Mouse (Mus musculus): ENCODE measurements at regions not wholly inside any gene's neighbourhood (a gene's known extent, or its start where the extent isn't known, plus 50 kb on each side); places are given as distances from the start of the nearest gene placed in this dataset.
A peak's percentile ranks its signal among the peaks of the same experiment; 100 is the strongest.

DNA sequence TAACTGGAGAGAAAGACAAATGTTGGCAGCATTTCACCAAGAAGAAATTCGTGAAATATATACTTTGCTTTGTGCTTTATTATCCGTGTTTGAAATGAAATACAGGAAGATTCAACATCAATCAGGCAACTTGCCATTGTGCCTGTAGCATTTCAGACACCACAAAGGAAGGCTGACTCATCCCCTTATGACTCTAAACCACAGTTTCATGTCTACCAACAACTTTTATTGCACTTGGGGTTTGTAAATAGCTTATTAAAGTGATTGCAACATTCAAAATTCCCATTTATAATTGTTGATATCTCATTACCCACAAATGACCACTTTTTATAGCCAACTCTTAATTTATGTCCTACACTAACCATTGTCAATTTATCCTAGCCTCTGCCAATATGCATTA lies 497.9 kb downstream of the Gm11232 start:
- Histone ChIP-seq H3K27ac (ENCODE audit: low read depth, low read length) (no peak overlapping the region), H3K36me3 (ENCODE audit: insufficient read depth) (no peaks in the 10 kb centered on the region), H3K27me3 (ENCODE audit: insufficient read depth, low read length) (no peaks in the 10 kb centered on the region), H3K4me1 (ENCODE audit: insufficient read depth) (no peaks in the 10 kb centered on the region), H3K9ac (no peak overlapping the region), H3K4me2 (ENCODE audit: low read depth) (no peak overlapping the region), H3K9me3 (ENCODE audit: low read length) (no peaks in the 10 kb centered on the region), H3K4me3 (ENCODE audit: low read depth, low read length) (no peak overlapping the region)
- 79% methylated on average over 2 of the region's 2 CpGs for WGBS
- no peak for DNase-seq
- no peak for ATAC-seq
- TF ChIP-seq CTCF (IDR thresholded peaks at IDR 0.05; ENCODE audit: low read depth), result no peak

DNA sequence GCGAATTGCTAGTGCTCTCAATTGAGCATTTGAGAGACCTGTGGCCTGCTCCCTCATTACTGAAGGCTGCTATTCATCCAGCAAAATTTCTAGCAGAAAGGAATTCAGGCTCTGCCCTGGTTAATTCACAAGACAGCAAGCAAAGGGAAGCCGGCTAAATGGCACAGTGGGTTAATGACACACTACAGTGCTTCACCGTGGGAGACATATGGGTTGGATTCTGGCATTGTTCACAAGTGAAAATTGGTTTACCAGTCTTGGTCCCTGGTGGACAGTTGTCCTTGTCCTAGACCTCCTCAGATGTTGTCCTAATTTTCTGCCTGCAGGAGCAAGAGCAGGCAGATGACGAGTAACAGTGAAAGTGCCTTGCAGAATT lies 527.3 kb downstream of the Gm11232 start:
- DNase-seq (no peak), ATAC-seq (peak; percentile 78)
- Histone ChIP-seq H3K4me3 (ENCODE audit: low read depth, low read length) (no peak overlapping the region), H3K27ac (ENCODE audit: low read depth, low read length) (peak overlapping the region; percentile 3; the same call in 1 of the 2 replicates), H3K9me3 (ENCODE audit: low read length) (no peaks in the 10 kb centered on the region), H3K4me2 (ENCODE audit: low read depth) (no peak overlapping the region), H3K36me3 (ENCODE audit: insufficient read depth) (no peaks in the 10 kb centered on the region), H3K4me1 (ENCODE audit: insufficient read depth) (no peaks in the 10 kb centered on the region), H3K9ac (no peak overlapping the region), H3K27me3 (ENCODE audit: insufficient read depth, low read length) (no peaks in the 10 kb centered on the region)
- WGBS, result 10% methylated on average over 4 of the region's 4 CpGs
- no peak for TF ChIP-seq CTCF (IDR thresholded peaks at IDR 0.05; ENCODE audit: low read depth)

DNA sequence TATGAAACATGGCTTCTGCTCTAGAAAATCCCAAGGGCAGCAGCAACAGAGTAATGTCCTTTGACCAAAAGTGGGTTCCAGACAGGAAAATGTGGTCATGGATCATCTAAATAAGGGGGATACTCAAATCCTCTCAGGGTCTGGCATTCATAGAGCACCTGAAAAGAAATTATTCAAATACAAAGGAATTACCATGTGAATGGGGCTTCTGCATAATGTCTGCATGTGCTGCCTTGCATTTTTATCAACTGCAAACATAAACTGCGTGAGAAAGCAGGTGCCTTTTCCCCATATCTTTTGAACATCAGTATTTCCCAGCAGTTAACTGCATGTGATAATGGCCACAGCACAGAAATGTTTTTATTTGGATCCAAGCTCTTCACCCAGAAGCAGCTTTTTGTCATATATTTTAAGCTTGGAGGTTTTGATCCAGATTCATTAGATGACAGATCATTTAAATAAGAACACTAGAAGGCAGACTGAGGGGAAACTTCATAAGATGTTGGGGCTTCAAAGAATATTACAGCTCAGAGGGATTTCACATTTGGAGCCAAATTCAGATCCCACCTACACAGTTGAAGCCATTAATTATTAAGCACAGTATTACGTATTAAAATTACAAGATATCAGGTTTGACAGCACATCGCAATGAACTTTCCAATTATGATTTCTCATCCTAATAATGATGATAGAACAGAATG lies 527.8 kb downstream of the Gm11232 start:
- 16% methylated on average over 3 of the region's 3 CpGs for WGBS
- no peaks in the 10 kb centered on the region for H3K36me3 ChIP-seq (ENCODE audit: insufficient read depth)
- peak overlapping the region; percentile 3; the same call in 1 of the 2 replicates for H3K27ac ChIP-seq (ENCODE audit: low read depth, low read length)
- H3K9me3 ChIP-seq (ENCODE audit: low read length), result no peaks in the 10 kb centered on the region
- H3K4me1 ChIP-seq (ENCODE audit: insufficient read depth), result no peaks in the 10 kb centered on the region
- ATAC-seq (peak; percentile 61; the same call in 1 of the 2 replicates), DNase-seq (peak; percentile 37)
- H3K9ac ChIP-seq, result no peak overlapping the region
- no peak overlapping the region for H3K4me3 ChIP-seq (ENCODE audit: low read depth, low read length)
- no peak overlapping the region for H3K4me2 ChIP-seq (ENCODE audit: low read depth)
- no peaks in the 10 kb centered on the region for H3K27me3 ChIP-seq (ENCODE audit: insufficient read depth, low read length)
- TF ChIP-seq CTCF (IDR thresholded peaks at IDR 0.05; ENCODE audit: low read depth), result no peak

DNA sequence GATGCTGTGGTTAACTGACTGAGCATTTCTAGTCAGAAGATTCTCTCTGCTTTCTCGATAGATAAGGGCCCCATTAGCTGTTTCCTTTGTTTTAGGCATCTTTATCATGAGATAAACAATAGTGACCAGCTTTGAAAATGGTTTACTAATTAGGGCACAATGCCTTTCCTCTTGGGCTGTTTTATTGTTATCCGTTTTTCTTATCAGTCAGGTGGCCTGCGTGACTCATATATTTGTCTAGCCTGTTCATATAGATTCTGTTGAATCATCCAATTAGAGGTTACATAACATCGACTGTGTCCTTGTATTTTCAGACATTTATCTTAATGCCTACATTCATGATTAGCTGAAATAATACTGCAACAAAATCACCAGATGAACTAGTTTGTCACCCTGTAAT lies 531.1 kb downstream of the Gm11232 start:
- no peak overlapping the region for H3K9ac ChIP-seq
- DNase-seq, result no peak
- H3K27ac ChIP-seq (ENCODE audit: low read depth, low read length), result no peak overlapping the region
- H3K4me1 ChIP-seq (ENCODE audit: insufficient read depth), result no peaks in the 10 kb centered on the region
- H3K27me3 ChIP-seq (ENCODE audit: insufficient read depth, low read length), result no peaks in the 10 kb centered on the region
- WGBS, result 76% methylated on average over 4 of the region's 4 CpGs
- no peak for TF ChIP-seq CTCF (IDR thresholded peaks at IDR 0.05; ENCODE audit: low read depth)
- H3K4me3 ChIP-seq (ENCODE audit: low read depth, low read length), result no peak overlapping the region
- no peaks in the 10 kb centered on the region for H3K9me3 ChIP-seq (ENCODE audit: low read length)
- H3K4me2 ChIP-seq (ENCODE audit: low read depth), result no peak overlapping the region
- ATAC-seq, result no peak
- H3K36me3 ChIP-seq (ENCODE audit: insufficient read depth), result no peaks in the 10 kb centered on the region

DNA sequence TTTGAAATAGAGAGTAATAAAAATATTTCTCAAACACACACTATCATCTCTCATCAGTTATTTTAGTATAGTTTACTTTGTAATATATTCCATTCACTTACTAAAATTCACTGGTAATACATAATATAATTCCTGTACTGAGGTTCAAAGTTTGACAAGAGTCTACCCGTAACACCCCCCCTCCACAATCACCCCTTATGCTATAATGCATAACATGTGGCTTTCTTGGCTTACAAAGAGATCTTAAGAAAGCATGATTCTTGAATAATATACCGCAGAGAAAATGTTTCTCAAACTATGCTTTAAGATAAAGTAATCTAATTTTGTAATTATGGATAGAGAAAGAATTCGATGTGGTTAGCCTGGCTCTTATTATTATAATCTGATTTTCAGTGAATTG lies 539.7 kb downstream of the Gm11232 start:
- no peak for ATAC-seq

DNA sequence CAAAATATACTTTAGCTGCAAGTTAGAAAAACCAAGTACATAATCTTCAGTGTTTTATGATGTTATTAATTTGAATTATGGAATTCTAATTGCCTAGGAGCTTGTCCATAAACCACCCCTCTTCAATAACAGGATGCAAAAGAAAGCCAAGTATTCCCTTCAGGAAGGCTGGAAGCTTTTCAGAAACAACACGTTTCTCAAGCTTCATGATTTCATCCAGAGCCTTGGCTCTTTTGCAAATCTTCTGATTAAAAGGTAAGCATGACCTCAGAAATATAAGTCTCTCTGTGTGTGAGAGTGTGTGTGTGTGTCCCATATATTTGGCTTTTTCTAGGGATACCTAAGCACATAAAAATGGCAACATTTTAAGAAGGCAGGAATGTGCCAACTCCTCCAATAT lies 570.0 kb downstream of the Gm11232 start:
- DNase-seq, result no peak
- Histone ChIP-seq H3K36me3 (ENCODE audit: insufficient read depth) (no peaks in the 10 kb centered on the region), H3K4me1 (ENCODE audit: insufficient read depth) (no peaks in the 10 kb centered on the region), H3K4me2 (ENCODE audit: low read depth) (no peak overlapping the region), H3K4me3 (ENCODE audit: low read depth, low read length) (no peak overlapping the region), H3K27me3 (ENCODE audit: insufficient read depth, low read length) (no peaks in the 10 kb centered on the region), H3K9me3 (ENCODE audit: low read length) (no peaks in the 10 kb centered on the region), H3K27ac (ENCODE audit: low read depth, low read length) (no peak overlapping the region), H3K9ac (no peak overlapping the region)
- TF ChIP-seq CTCF (IDR thresholded peaks at IDR 0.05; ENCODE audit: low read depth), result no peak
- 35% methylated on average over 1 of the region's 1 CpGs for WGBS
- no peak for ATAC-seq

More for the DNA sequence above, 539.7 kb downstream of the Gm11232 start:
- H3K4me2 ChIP-seq (ENCODE audit: low read depth), result no peak overlapping the region
- H3K4me3 ChIP-seq (ENCODE audit: low read depth, low read length), result no peak overlapping the region
- no peaks in the 10 kb centered on the region for H3K27me3 ChIP-seq (ENCODE audit: insufficient read depth, low read length)
- no peaks in the 10 kb centered on the region for H3K9me3 ChIP-seq (ENCODE audit: low read length)
- H3K9ac ChIP-seq, result no peak overlapping the region
- no peak overlapping the region for H3K27ac ChIP-seq (ENCODE audit: low read depth, low read length)
- H3K36me3 ChIP-seq (ENCODE audit: insufficient read depth), result no peaks in the 10 kb centered on the region
- WGBS, result 84% methylated on average over 3 of the region's 3 CpGs
- DNase-seq, result no peak
- no peak for TF ChIP-seq CTCF (IDR thresholded peaks at IDR 0.05; ENCODE audit: low read depth)
- H3K4me1 ChIP-seq (ENCODE audit: insufficient read depth), result no peaks in the 10 kb centered on the region

DNA sequence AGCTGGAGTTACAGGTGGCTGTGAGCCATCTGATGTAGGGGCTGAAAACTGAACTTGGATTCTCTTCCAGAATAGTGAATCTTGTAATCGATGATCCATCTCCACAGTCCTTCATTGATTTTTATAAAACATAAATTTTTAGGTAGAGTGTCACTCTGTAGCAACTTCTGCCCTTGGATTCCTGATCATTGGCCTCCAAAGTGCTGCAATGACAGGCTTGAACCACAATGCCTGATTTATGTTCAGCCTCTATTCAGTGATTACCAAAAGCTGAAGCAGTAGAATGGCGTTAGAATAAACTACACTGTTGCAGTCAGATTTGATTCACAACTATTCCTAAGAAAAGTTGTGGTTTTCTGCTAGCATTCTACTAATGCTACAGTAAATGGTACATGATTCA lies 580.1 kb downstream of the Gm11232 start:
- Histone ChIP-seq H3K9ac (no peak overlapping the region), H3K36me3 (ENCODE audit: insufficient read depth) (no peaks in the 10 kb centered on the region), H3K27ac (ENCODE audit: low read depth, low read length) (no peak overlapping the region), H3K4me3 (ENCODE audit: low read depth, low read length) (no peak overlapping the region), H3K4me2 (ENCODE audit: low read depth) (no peak overlapping the region), H3K4me1 (ENCODE audit: insufficient read depth) (no peaks in the 10 kb centered on the region), H3K27me3 (ENCODE audit: insufficient read depth, low read length) (no peaks in the 10 kb centered on the region), H3K9me3 (ENCODE audit: low read length) (no peaks in the 10 kb centered on the region)
- ATAC-seq, result no peak
- TF ChIP-seq CTCF (IDR thresholded peaks at IDR 0.05; ENCODE audit: low read depth), result no peak
- WGBS, result 86% methylated on average over 2 of the region's 2 CpGs
- no peak for DNase-seq
